Mouse (Mus musculus) mesoderm, embryonic 11.5 days (tissue): Measurements from ENCODE around the gene Gm21972.

ENCODE experiments used
- DNase-seq: peaks from one replicate; pipeline ENCODE4 v3.0.0-alpha.2; 2012; ENCODE audit warnings: low read depth, low spot score

Gene Gm21972

DNA sequence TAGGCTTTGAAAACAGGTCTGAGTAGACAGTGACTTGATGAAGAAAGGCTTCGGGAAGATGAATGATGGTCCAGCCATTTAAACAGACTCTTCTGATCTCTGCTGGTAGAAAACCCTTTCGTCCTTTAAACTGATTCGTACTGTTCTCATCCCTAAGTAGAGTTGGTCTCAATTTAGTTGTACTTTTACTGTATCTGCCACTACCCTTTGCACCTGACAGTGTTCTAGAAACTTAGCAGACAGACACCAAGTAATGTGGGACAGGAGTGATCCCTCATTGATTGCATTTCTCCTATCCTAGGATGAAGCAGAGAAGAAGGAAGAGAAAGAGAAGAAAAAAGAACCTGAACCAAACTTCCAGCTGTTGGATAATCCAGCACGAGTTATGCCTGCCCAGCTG lies at the start of gene Gm21972:
TSS of gene Gm21972 (plus strand) at position 301 of the 400 bp plus-strand sequence.
- no peak for DNase-seq

- DNase-seq, result no peak
Measured at GRCm38 (mm10) chr1:86094413-86094812, 39.0 kb upstream of the Gm21972 start.

- DNase-seq, result no peak
Measured at GRCm38 (mm10) chr1:86105054-86105453, 28.4 kb upstream of the Gm21972 start.

DNA sequence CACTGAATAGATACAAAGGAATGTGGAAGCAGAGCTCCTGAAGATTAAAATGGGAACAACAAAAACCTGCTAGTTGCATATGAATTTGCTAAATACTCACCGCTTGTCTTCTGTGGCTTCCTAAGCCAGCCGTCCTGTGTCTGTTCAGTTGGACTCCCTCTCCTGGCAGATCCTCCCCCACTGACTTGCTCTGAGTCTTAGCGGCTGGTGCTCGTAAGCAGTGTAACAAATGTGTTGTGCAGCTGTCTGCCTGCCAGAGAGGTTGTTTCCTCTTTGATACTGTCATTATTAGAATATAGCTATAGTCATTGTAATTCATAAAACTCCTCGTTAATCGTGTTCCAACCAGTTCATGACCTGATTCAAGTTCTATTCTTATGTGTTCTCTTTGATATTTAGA lies 21.7 kb upstream of the Gm21972 start, which contains the start of gene Htr2b:
TSS of gene Htr2b (minus strand) at position 192 of the 400 bp plus-strand sequence.
- DNase-seq, result peak; percentile 4

GRCm38 (mm10) chr1:86114141-86114540 lies 19.3 kb upstream of the Gm21972 start:
- DNase-seq, result no peak

GRCm38 (mm10) chr1:86119549-86119948 lies 13.9 kb upstream of the Gm21972 start:
- DNase-seq, result no peak

- DNase-seq, result no peak
Measured at GRCm38 (mm10) chr1:86126036-86126435, 7.4 kb upstream of the Gm21972 start.

DNA sequence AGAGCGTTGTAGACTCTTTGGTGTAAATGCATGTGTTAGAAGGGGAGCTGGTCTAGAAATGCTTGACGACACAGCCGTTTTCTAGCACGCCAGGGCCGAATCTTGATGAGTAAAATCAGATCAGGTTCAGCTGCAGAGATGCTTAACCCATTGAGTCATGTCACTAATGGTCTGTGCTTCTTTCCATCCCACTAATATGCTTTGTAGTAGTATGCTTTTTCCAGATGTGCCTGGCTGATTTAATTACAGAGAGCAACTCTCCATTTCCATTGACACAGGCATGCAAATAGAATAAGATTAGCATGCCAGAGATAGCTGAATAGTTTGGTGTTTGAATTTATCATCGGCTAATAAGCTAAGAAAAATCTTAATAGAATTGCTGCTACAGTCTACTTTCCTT lies 1.9 kb downstream of the Gm21972 start:
- no peak for DNase-seq

- no peak for DNase-seq
Measured at GRCm38 (mm10) chr1:86141081-86141480, 7.6 kb downstream of the Gm21972 start.

- no peak for DNase-seq
Measured at GRCm38 (mm10) chr1:86143165-86143564, 9.7 kb downstream of the Gm21972 start.

DNA sequence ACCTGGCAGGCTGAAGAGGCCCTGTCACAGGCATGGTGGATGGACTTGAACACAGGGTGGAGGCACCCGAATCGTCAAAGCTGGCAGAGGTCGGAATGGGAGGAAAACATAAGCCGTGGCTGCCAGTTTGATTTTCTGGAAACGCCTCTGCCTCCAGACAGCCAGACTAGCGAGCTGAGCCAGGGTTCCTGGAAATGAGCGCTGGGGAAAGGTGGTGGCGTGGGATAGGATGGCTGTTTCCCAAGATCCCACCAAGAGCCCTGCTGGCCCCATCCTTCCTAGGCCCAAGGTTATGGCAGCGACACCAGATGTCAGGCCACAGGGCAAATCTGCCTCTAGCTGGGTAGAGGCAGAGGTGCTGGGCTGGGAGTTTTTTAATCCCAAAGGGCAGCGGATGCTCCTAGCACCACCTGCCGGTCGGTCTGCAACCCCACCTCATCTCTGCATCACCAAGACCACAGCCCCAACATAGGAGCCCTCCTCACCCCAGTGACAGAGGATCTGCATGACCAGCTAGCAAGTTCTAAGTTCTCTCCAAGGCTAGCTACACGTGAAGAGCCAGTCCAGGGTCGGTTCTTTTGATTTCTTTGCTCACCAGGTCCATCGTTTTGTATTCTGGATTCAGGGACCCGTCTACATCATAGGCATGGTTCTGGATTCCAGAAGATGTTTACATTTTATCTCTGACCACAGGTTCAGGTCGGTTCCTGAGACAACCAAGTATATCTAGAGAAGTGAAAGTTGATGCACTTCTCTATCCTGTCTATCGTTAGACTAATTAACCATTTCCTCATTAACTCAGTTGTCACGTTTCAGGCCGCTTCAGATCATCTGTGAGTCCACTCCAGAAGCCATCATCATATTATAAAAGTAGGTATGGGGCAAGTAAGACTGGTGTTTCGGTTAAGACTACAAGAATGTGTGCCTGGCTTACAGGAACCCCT lies 10.8 kb downstream of the Gm21972 start:
- no peak for DNase-seq

GRCm38 (mm10) chr1:86146293-86146692 lies 12.9 kb downstream of the Gm21972 start:
- no peak for DNase-seq

DNA sequence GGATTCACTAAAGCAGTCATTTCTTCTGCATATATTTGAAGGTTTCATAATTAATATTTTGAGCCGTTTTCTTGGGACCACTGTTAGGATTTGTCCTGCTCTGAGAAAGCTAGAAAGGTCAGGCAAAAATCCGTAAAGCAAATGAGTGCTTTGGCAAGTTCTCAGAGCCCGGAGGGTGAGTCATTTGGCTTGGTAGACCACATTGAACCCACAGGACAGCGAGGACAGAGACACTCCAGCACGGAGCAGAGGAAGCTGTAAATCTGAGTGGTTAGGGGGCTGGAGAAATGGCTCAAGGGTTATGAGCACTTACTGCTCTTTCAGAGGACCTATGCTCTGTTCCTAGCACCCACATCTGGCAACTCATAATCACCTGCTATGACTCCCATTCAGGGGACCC lies 14.1 kb downstream of the Gm21972 start:
- DNase-seq, result no peak

- DNase-seq, result no peak
Measured at GRCm38 (mm10) chr1:86148161-86148560, 14.7 kb downstream of the Gm21972 start.

- no peak for DNase-seq
Measured at GRCm38 (mm10) chr1:86150929-86151328, 17.5 kb downstream of the Gm21972 start.

GRCm38 (mm10) chr1:86151376-86151775 lies 17.9 kb downstream of the Gm21972 start:
- no peak for DNase-seq

- DNase-seq, result no peak
Measured at GRCm38 (mm10) chr1:86152618-86153017, 19.2 kb downstream of the Gm21972 start.

GRCm38 (mm10) chr1:86154133-86154823 lies 20.8 kb downstream of the Gm21972 start, which contains the start of gene Armc9:
Gene Armc9, plus strand, starts transcription at chr1:86154780.
- peak; percentile 96 for DNase-seq

DNA sequence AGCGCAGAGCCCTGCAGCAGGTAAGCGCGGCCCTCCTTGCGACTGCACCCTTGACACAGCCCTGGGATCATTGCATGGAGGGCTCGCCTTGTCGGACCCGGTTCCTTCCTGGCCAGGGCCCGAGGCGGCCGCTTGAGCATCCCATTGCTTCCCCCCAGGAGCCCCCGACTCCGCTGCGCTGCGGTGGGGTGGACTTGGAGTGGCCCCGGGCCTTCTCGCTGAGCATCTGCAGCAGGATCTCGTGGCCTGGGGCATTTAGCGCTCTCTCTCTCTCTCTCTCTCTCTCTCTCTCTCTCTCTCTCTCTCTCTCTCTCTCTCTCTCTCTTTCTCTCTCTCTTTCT lies 21.4 kb downstream of the Gm21972 start:
- DNase-seq, result no peak

DNA sequence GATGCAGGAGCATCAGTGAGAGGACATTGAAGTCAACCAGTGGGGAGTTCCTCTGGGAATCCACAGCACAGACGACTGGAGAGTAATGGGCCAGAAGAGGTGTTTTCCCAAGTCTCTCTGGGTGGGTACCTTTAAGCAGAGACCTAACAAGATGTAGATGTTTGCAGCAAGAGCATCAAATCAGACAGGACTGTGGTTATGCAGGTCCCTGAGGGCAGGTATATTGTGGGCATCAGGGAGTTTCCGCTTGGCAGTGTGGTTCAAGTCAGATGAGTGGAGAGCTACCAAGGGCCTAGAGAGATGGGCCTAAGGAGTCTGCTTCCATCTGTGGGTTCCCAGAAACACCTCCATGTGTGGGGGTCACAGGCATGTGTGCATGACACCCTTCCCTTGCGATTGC lies 22.6 kb downstream of the Gm21972 start:
- no peak for DNase-seq

DNA sequence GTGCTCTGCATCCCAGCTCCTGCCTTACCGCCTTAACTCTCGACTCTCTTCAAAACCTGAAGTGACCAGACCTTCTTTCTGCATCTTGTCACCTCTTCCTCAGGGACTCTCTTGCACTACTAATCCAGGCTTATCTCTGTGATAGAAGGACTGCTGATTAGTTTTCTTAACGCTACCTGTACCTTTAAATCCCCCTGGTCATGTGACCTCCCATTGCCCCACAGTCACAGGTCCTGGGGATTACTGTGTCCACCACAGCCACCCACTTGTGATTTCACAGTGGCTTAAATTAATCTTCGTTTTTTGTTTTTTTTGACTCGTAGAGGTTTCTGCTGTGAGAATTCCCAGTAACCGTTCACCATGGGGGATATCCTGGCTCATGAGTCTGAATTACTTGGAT lies 23.2 kb downstream of the Gm21972 start:
- no peak for DNase-seq

DNA sequence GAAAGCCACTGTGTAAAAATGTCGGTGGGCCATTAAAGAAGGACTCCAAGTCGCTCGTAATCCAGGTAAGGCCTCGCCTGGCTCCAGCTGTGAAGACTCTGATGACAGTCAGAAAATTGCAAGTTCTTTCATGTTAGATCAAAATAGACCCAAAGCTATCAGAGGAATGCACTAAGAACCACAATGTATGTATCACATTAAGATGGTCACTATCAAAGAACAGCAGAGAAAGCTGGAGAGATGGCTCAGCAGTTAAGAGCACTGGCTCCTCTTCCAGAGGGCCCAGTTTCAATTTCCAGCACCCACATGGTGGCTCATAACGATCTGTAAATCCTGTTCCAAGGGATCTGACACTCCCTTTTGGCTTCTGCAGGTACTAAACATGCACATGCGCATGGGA lies 26.6 kb downstream of the Gm21972 start:
- DNase-seq, result no peak

- DNase-seq, result no peak
Measured at GRCm38 (mm10) chr1:86160479-86160878, 27.0 kb downstream of the Gm21972 start.
